Mouse (Mus musculus): ENCODE measurements around the gene Cdk1. TPM values are rescaled to one million over a fixed set of nuclear protein-coding genes. Genes with fewer than 3 reads are reported as not detected.
A peak's percentile ranks its signal among the peaks of the same experiment; 100 is the strongest.

Cdk1 gene
- total RNA-seq, 2 experiments from 2014 or later, result 2.4 to 2.7 TPM

DNA sequence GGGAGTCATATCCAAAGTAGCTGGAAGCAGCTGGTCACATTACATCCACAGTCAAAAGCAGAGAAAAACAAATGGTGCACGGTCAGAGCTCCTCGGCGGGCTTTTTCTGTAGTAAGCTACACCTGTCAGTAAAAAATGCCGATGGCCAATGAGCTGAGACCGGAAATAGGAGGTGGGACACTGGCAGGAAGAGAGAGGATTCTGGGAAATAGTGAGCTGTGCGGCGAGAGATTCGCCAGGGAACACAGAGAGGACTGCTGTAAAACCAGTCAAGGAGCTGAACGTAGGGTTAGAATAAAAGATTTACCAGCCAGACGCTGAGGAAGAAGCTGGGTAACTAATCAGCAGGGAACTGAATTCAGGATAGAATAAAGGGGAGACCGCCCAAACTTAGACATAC, 34.2 kb downstream of the Cdk1 start:
- DNase-seq, result no peak
- intact Hi-C loops (cut with DNase I), result no loop called here

DNA sequence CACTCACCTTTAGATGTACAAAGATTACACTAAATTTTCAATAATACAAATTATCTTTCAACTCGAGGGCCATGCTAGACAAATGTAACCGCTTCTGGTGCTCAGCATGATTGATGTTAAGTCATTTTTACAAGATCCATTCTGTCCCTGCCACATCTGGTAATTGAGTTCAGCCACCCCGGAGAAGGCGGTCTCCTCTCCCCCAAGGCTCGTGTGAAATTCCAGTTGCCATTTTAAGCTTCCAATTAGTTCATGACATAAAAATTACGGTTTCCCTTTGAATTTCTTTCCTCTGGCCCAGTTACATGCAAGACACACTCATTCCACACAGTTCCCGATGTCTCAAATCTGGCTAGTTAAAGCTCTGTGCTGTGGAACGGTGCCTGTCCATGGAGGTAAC, 38.8 kb downstream of the Cdk1 start:
- no peak for DNase-seq
- intact Hi-C loops (cut with DNase I), result no loop called here

DNA sequence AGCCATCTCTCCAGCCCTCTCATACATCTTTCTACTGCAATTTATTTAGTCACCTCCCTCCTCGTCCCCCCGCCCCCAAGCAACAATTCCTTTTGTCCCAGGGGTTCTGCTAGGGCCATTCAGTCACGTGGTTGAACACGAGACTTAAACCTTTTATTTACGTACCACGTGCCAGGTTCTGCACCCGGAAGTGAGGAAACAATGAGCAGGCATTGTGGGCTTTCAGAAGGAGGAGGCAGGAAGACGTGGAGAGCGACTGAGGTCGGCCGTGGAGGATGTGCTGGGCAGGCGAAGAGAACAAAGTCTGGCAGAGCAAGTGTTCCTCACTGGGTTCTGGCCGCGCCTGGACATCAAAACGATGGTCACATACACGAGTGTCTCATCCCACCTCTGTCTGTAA, 40.9 kb downstream of the Cdk1 start:
- intact Hi-C loops (cut with DNase I), result no loop called here
- no peak for DNase-seq

DNA sequence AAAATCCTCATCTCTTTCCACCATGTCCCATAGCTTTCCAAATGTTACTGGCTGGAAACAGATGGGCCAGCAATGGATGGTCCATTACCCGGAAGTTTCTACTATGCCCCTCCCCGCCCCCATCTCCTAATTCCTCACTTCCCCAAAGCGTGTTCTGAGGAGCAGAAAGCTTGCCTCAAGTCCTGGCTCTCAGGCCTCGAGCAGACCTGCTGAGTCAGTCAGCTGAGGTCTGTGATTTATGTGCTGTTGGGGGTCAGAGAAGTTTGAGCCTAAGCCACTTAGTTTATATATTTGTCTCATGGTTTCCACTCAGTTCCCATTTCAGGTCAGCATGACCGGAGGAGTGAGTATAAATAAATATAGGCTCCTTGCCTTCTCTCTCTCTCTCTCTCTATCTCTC, 43.6 kb downstream of the Cdk1 start:
- intact Hi-C loops (cut with DNase I), result no loop called here
- DNase-seq, result no peak

DNA sequence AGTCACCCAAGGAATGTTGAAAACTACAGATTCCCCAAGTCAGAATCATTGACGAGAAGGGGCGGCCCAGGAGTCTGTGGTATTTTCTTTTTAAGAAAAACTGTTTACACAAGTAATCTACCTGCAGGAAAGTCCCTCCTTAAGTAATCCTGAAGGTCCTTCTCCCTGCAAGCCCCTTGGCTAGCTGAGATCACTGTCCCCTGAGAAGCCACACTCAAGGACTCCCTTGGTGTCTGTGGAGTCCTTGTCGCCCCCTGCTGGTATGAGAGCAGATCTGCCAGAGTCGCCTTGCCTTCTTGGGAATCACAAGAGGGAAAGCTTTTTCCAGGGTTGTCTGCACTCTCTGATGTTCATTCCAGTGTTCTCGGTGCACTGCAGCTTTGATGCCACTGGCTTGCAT, 45.7 kb downstream of the Cdk1 start:
- intact Hi-C loops (cut with DNase I), result loop anchor here (1.0 to 2.0 kb wide), 3 partner anchors 14 to 121 kb away; no protein-coding TSS in a partner anchor
- peak; percentile 76 to 77 for DNase-seq

DNA sequence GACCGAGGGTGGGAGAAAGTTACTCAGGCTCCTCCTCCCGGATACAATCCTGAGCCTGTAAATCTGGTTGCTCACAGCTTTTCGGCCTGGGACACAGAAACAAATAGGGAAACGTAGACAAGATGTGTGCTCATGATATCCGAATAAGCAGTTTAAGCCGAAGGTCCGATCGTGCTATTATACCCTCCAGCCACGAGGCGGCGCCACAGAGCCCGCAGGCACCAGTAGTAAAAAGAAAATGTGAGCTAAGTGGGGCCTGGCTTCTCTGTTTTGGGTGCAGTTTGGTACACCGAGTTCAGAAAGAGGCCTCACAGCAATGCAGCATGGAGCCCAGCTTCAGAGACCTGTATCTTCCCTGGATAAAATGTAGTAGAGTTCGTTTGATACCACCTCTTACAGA, 46.5 kb downstream of the Cdk1 start:
- intact Hi-C loops (cut with DNase I), result loop anchor here (1.0 to 2.0 kb wide), 3 partner anchors 15 to 94 kb away; no protein-coding TSS in a partner anchor
- peak; percentile 52 to 68 for DNase-seq

DNA sequence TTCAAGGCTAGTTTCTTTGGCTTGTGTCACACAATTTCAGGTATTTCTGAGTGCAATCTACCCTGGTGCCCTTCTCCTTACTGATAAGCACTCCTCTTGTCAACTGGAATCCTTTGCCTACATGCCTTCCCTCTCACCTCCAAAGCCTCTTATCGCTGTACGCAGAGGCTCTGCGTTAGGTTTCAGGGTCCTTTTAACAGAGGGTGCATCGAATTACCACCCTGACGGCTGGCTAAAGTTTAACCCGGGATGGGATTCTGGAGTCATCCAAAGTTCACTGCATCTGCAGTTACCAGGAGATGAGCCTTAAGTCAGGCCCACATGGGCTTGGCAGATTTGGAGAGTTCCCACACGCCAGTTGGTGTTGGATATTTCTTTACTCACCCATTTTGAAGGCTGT, 47.1 kb downstream of the Cdk1 start:
- no peak for DNase-seq
- intact Hi-C loops (cut with DNase I), result no loop called here

DNA sequence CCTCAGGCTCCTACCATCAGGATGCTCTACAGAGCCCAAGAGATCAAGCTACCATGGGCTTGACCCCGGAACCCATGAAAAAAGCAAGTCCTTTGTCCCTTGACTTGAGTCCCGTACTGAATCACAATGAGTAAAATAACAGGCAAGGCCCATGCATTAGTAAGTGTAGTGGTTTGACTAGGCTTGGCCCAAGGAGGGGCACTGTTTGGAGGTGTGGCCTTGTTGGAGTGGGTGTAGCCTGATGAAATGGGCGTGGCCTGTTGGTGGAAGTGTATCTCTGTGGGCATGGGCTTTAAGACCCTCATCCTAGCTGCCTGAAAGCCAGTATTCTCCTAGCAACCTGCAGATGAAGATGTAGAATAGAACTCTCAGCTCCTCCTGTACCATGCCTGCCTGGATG, 47.9 kb downstream of the Cdk1 start:
- no peak for DNase-seq
- intact Hi-C loops (cut with DNase I), result no loop called here

DNA sequence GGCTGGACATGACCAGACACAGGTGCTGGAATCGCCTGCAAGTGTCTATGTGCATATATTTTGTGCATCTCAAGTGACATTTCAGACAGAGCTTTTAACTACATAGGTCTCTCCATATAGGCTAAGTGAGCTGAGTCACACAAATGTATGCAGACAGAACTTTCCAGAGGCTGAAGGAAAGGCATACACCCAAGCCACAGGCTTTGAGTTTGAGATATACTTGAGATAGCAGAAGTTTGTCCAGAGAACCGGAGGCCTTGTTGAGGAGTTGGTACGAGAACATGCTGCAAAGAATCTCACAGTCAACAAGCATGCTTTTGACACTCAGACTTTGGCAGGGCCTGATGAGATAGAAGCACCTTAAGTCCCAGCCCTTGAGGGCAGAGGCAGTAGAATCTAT, 50.1 kb downstream of the Cdk1 start:
- DNase-seq, result no peak
- intact Hi-C loops (cut with DNase I), result no loop called here

DNA sequence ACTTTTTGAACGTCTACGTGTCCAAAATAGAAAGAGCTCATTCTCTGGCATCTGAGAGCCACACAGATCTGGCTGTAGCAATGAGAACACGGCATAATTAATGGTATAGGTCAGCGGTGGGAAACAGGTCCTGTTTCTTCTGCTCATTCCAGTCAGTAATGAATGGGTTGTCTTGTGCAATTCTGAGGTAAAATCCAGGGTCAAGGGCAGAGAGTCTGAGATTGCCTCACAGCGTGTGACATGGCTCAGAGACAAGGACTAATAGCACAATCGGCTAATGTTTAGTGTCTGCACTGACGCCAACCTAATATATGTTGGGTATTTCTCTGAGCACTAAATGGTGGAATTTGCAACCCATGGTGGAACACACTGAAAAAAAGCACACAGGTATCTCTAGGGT, 52.8 kb downstream of the Cdk1 start:
- intact Hi-C loops (cut with DNase I), result no loop called here
- no peak for DNase-seq

DNA sequence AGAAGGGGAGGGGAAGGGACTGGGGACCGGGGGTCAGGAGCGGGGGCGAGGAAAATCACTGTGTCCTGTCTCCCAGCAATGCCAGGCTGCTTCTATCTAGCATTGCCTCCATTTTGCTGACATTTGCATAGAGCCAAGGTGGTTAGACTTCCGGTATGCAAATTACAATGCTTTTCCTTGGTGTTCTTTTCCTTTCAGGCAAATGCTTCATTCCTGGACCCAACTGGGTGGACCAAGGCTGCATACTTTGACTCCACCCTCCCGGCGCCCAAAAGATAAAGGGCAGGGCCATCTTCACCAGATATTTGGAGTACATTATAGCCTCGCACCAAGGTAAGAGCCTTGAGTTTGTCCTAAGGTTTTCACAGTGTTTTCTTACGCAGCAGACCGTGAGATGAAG, 56.8 kb downstream of the Cdk1 start:
- intact Hi-C loops (cut with DNase I), result no loop called here
- DNase-seq, result no peak

DNA sequence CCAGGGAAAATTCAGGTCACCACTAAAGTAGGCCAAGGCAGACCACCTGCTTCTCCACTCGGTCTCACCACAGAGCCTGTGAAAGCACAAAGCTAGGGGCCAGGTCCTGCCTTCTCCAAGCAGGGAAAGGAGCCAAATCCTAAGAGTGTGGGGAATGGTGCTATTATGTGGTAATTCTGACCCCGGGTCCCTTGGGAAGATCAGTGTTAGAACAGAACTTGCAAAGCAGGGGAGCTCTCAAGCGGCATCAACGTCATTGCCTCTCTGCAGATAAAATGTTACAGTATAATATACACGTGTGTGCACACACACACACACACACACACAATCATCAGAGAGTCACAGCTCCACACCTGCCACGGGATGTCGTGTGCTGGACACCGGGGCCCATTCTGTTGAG, 62.0 kb downstream of the Cdk1 start:
- DNase-seq, result no peak
- intact Hi-C loops (cut with DNase I), result no loop called here

DNA sequence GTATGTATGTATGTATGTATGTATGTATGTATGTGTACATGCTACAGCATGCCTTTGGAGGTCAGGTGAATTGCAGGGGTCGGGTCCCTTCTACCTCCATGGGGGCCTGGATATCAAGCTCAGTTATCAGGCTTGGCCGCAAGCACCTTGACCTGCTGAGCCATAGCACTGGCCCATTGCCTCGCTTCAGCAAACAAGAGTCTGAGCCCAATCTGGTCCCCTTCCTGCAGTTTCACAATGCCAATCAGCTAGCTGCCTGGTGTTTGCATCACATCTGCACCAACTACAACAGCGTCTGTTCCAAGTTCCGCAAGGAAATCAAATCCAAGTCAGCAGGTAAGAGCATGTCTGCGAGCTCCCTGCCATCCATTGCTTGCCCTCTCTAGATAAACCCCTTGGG, 64.0 kb downstream of the Cdk1 start:
- intact Hi-C loops (cut with DNase I), result no loop called here
- DNase-seq, result no peak

DNA sequence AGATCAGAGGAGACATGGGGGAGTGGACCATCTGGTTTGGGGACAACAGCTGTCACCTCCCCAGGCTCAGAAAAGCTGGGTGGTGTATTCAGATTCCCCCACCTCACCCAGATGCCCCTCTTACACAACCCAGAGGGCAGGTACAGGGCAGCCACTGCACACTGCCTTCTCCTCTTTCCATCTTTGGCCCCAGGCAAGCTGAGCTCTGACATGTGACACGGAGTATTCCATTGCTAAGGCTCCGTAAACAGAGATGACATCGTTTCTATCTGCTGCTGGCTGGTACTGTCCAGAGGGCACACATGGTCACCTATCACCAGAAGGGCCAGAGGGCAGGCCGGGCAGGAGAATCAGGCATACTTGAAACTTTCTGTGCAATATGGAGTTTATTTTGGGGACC, 64.7 kb downstream of the Cdk1 start:
- intact Hi-C loops (cut with DNase I), result no loop called here

DNA sequence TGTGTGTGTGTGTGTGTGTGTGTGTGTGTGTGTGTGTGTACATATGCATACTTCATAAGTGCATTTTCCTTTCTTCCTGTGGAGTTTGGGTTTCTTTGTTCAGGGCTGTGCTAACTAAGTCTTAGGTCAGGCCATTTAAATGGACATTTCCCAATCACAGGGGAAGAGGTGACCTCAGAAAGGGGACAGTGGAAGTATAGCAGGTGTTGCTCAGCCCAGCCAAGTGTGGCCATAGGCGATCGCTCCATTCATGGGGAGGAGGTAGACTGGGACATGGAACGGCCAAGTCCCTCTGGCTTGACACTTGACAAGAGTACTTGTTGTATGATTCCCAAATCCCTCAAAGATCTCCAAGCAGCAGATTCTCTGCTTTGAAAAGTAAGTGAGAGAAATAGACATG, 65.8 kb downstream of the Cdk1 start:
- no peak for DNase-seq
- intact Hi-C loops (cut with DNase I), result no loop called here

More for the DNA sequence above, 64.7 kb downstream of the Cdk1 start:
- no peak for DNase-seq

Other genes with a start within 250 kb of the Cdk1 start
- gene Rhobtb1, start 201.5 kb downstream of the Cdk1 start, total RNA-seq (2021), result 100 to 1,000 TPM; 192 to 202 TPM
- gene A930033H14Rik, start 139.8 kb downstream of the Cdk1 start, total RNA-seq (2021), result 1 to 10 TPM; 1.1 to 3.2 TPM
- gene Ank3, start 45.8 kb upstream of the Cdk1 start, total RNA-seq (2021), result 10 to 100 TPM; 77.7 to 83.4 TPM